Mouse (Mus musculus) CH12.LX (cell line): ENCODE measurements at regions not wholly inside any gene's neighbourhood (a gene's known extent, or its start where the extent isn't known, plus 50 kb on each side); places are given as distances from the start of the nearest gene placed in this dataset.

Experiments used
- BHLHE40 ChIP-seq: IDR thresholded peaks from 2 replicates; pipeline ENCODE4 v1.6.1; 2011; ENCODE audit warnings: mild to moderate bottlenecking, low read depth, low read length, improper control_type of control experiment
- CTCF ChIP-seq, 2 experiments: IDR thresholded peaks in 1 of 2; conservative IDR thresholded peaks in 1 of 2; 2 replicates each; pipeline ENCODE4 v1.5.1; 2011 to 2012; ENCODE audit warnings: low read depth in 2 of 2, low read length in 2 of 2, improper control_type of control experiment in 1 of 2, inconsistent platforms in 1 of 2, mild to moderate bottlenecking in 1 of 2, moderate library complexity in 1 of 2
- MAFK ChIP-seq: IDR thresholded peaks from 2 replicates; pipeline ENCODE4 v1.6.1; 2011; ENCODE audit warnings: low read length, improper control_type of control experiment; ENCODE audit not compliant: insufficient replicate concordance
- NELFE ChIP-seq: IDR thresholded peaks from 2 replicates; pipeline ENCODE4 v1.6.1; 2011; ENCODE audit warnings: low read depth, low read length, improper control_type of control experiment
- NRF1 ChIP-seq: IDR thresholded peaks from 2 replicates; pipeline ENCODE4 v1.6.1; 2014; ENCODE audit warnings: low read depth, mild to moderate bottlenecking, inconsistent platforms, low read length, improper control_type of control experiment, moderate library complexity
- POLR2A ChIP-seq: IDR thresholded peaks from 2 replicates; pipeline ENCODE4 v1.6.1; 2011; ENCODE audit warnings: low read depth, mild to moderate bottlenecking, improper control_type of control experiment, low read length
- POLR2AphosphoS2 ChIP-seq: IDR thresholded peaks from 2 replicates; pipeline ENCODE4 v1.6.1; 2011; ENCODE audit warnings: low read depth, low read length, improper control_type of control experiment
- SMC3 ChIP-seq: IDR thresholded peaks from 2 replicates; pipeline ENCODE4 v1.6.1; 2011; ENCODE audit warnings: low read depth, low read length, improper control_type of control experiment
- TBP ChIP-seq: conservative IDR thresholded peaks from 2 replicates; pipeline ENCODE4 v1.6.1; 2011; ENCODE audit warnings: low read depth, low read length, improper control_type of control experiment
- TCF12 ChIP-seq: IDR thresholded peaks from 2 replicates; pipeline ENCODE4 v1.6.1; 2014; ENCODE audit warnings: low read depth, mild to moderate bottlenecking, inconsistent platforms, low read length, improper control_type of control experiment
- USF1 ChIP-seq: IDR thresholded peaks from 2 replicates; pipeline ENCODE4 v1.6.1; 2014; ENCODE audit warnings: low read depth, mild to moderate bottlenecking, inconsistent platforms, low read length, improper control_type of control experiment
- ZC3H11A ChIP-seq: IDR thresholded peaks from 2 replicates; pipeline ENCODE4 v1.6.1; 2012; ENCODE audit warnings: low read depth, mild to moderate bottlenecking, inconsistent platforms, low read length, improper control_type of control experiment

GRCm38 (mm10) chr11:111377165-111377564 lies 311.2 kb downstream of the Kcnj2 start:
- TF ChIP-seq TCF12, result no peak
- TF ChIP-seq CTCF (conservative IDR thresholded peaks at IDR 0.05 in 1 of 2, IDR thresholded peaks at IDR 0.05 in 1 of 2; ENCODE audit: low read depth in 2 of 2, low read length in 2 of 2), result no peak
- TF ChIP-seq POLR2AphosphoS2, result no peak
- no peak for TF ChIP-seq NELFE
- TF ChIP-seq BHLHE40, result no peak
- TF ChIP-seq MAFK, result no peak
- no peak for TF ChIP-seq ZC3H11A
- no peak for TF ChIP-seq SMC3
- TF ChIP-seq USF1, result no peak
- TF ChIP-seq POLR2A, result no peak
- no peak for TF ChIP-seq TBP
- no peak for TF ChIP-seq NRF1
